In the genomic region with DNA sequence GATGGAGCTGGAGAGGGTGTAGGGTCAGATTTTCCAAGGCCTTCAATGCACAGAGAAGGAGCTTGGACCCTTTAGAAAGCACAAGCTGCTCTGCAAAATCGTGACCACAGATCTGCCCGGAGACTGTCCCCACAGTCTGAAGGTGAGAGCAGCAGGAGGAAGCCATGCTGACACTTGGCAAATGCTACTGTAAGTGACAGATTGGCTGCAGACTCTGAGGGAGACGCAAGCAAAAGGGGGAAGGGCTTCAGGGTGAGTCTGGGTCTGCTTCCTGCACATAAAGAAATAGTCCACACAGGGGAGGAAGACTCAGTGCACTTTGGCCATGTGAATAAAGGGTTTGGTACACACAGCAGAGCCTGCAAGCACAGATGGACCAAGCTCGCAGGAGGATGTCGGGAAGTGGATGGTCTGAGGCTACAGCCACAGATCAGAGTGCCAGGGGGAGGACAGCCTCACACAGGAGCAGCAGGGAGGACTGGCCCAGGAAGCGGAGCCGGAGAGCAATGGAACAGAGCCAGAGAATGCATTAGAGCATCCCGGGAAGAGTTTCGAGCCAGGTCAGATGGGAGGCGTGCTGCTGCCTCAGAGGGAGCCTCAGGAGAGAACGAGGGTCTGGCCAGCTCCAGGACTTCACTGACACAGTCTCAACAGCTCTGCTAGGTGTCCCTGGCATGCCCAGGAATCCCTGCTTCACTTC, we compare ENCODE assay signal across 8 mouse cellular contexts. TPM values are rescaled to one million over a fixed set of nuclear protein-coding genes. Genes with fewer than 3 reads are reported as not detected.
DNase-seq lines count a peak whose midpoint lies in the region; ATAC-seq and TF ChIP-seq lines count a peak whose summit lies in the region.

No protein-coding gene starts in this region.

- H3K79me2 ChIP-seq in macrophage (ENCODE audit: inconsistent target) = peaks cover 99% of the 10 kb centered on the region

- DNase-seq in forebrain, embryonic 11.5 days (ENCODE audit: low spot score) = no peak
- peak; percentile 70 for DNase-seq in gastrocnemius, adult 2 months
- no peak for DNase-seq in frontal cortex, postnatal 10 days (ENCODE audit: low spot score in 2 of 2)

- no peaks in the 10 kb centered on the region for H3K36me3 ChIP-seq in forebrain, embryonic 15.5 days
- H3K36me3 ChIP-seq in forebrain, embryonic 11.5 days (ENCODE audit: control insufficient read depth, insufficient read depth, low read length) = no peaks in the 10 kb centered on the region
- H3K36me3 ChIP-seq in intestine, embryonic 15.5 days = no peaks in the 10 kb centered on the region
- peaks cover 16% of the 10 kb centered on the region; the same call in 1 of the 2 replicates for H3K36me3 ChIP-seq in macrophage (ENCODE audit: inconsistent target)

- WGBS in forebrain, embryonic 15.5 days = 34% methylated on average over 11 of the region's 11 CpGs
- WGBS in forebrain, embryonic 11.5 days = 66% methylated on average over 11 of the region's 11 CpGs
- WGBS in intestine, embryonic 15.5 days = 20% methylated on average over 11 of the region's 11 CpGs
- 69% methylated on average over 11 of the region's 11 CpGs for WGBS in macrophage (ENCODE audit: missing documents)

- no peak overlapping the region for H3K9ac ChIP-seq in forebrain, embryonic 15.5 days (replicated peaks)
- no peak overlapping the region for H3K9ac ChIP-seq in forebrain, embryonic 11.5 days (ENCODE audit: low read length)
- no peak overlapping the region for H3K9ac ChIP-seq in intestine, embryonic 15.5 days

- peaks cover 22% of the 10 kb centered on the region for H3K4me1 ChIP-seq in forebrain, embryonic 15.5 days
- H3K4me1 ChIP-seq in forebrain, embryonic 11.5 days (replicated peaks; ENCODE audit: control insufficient read depth, insufficient read depth, low read length) = no peaks in the 10 kb centered on the region
- peaks cover 42% of the 10 kb centered on the region for H3K4me1 ChIP-seq in bone marrow macrophage, adult 2 months (ENCODE audit: control insufficient read depth, insufficient read depth, low read length)
- peaks cover 27% of the 10 kb centered on the region for H3K4me1 ChIP-seq in intestine, embryonic 15.5 days (replicated peaks)

- peak overlapping the region; percentile 58 for H3K27ac ChIP-seq in forebrain, embryonic 15.5 days (replicated peaks)
- no peak overlapping the region for H3K27ac ChIP-seq in forebrain, embryonic 11.5 days (ENCODE audit: low read depth, low read length)
- H3K27ac ChIP-seq in bone marrow macrophage, adult 2 months (ENCODE audit: insufficient read depth, low read depth, low read length) = peak overlapping the region; percentile 84; the same call in 1 of the 2 replicates
- H3K27ac ChIP-seq in gastrocnemius, adult 2 months = peak overlapping the region; percentile 56
- H3K27ac ChIP-seq in intestine, embryonic 15.5 days = peak overlapping the region; percentile 74
- peak overlapping the region; percentile 94 for H3K27ac ChIP-seq in macrophage

- H3K4me3 ChIP-seq in forebrain, embryonic 15.5 days = no peak overlapping the region
- no peak overlapping the region for H3K4me3 ChIP-seq in forebrain, embryonic 11.5 days (ENCODE audit: low read depth, low read length)
- H3K4me3 ChIP-seq in bone marrow macrophage, adult 2 months (ENCODE audit: insufficient read depth, low read length) = no peak overlapping the region
- peak overlapping the region; percentile 15; the same call in 1 of the 2 replicates for H3K4me3 ChIP-seq in gastrocnemius, adult 2 months
- no peak overlapping the region for H3K4me3 ChIP-seq in intestine, embryonic 15.5 days (replicated peaks)
- H3K4me3 ChIP-seq in macrophage (ENCODE audit: inconsistent target) = no peak overlapping the region

- H3K4me2 ChIP-seq in forebrain, embryonic 15.5 days (replicated peaks) = peak overlapping the region; percentile 15
- no peak overlapping the region for H3K4me2 ChIP-seq in forebrain, embryonic 11.5 days (ENCODE audit: low read depth, low read length, severe bottlenecking)
- H3K4me2 ChIP-seq in intestine, embryonic 15.5 days (replicated peaks) = peak overlapping the region; percentile 3; the same call in 1 of the 2 replicates

- no peaks in the 10 kb centered on the region for H3K27me3 ChIP-seq in forebrain, embryonic 15.5 days
- no peaks in the 10 kb centered on the region for H3K27me3 ChIP-seq in forebrain, embryonic 11.5 days (ENCODE audit: control insufficient read depth, insufficient read depth, low read length)
- no peaks in the 10 kb centered on the region for H3K27me3 ChIP-seq in intestine, embryonic 15.5 days (replicated peaks)

- no peaks in the 10 kb centered on the region for H3K9me3 ChIP-seq in forebrain, embryonic 15.5 days
- no peaks in the 10 kb centered on the region for H3K9me3 ChIP-seq in forebrain, embryonic 11.5 days (ENCODE audit: control insufficient read depth, low read length)
- H3K9me3 ChIP-seq in intestine, embryonic 15.5 days = no peaks in the 10 kb centered on the region

- no peak for TF ChIP-seq CTCF in bone marrow macrophage, adult 2 months (IDR thresholded peaks at IDR 0.05; ENCODE audit: low read depth, low read length)
- TF ChIP-seq CTCF in gastrocnemius, adult 2 months (IDR thresholded peaks at IDR 0.05) = no peak

- no peak for TF ChIP-seq POLR2A in bone marrow macrophage, adult 2 months (IDR thresholded peaks at IDR 0.05; ENCODE audit: borderline replicate concordance, low read depth, low read length)

- intact Hi-C loops in gastrocnemius, adult 2 months (cut with DNase I) = no loop called here

- peak; percentile 66; the same call in 1 of the 2 replicates for ATAC-seq in forebrain, embryonic 15.5 days (replicated peaks)
- no peak for ATAC-seq in forebrain, embryonic 11.5 days (replicated peaks; ENCODE audit: low FRiP score)
- ATAC-seq in intestine, embryonic 15.5 days = peak; percentile 74
- ATAC-seq in megakaryocyte-erythroid progenitor cell, adult 5-6 weeks (replicated peaks; ENCODE audit: low FRiP score, low TSS enrichment, poor library complexity, severe bottlenecking) = no peak

RNA-seq across cellular contexts. Expression of gene Fnbp1, which starts 35.0 kb away (rescaled TPM):
- 16.5 and 19.4 TPM in 2 replicates for polyA plus RNA-seq in forebrain, embryonic 15.5 days (2015; fragmentation: Nextera tagmentation; extraction: Ambion mirVana)
- 15.9 and 17.3 TPM in 2 replicates for polyA plus RNA-seq in forebrain, embryonic 11.5 days (2014; fragmentation: Nextera tagmentation; extraction: Ambion mirVana)
- polyA plus RNA-seq in bone marrow macrophage, adult 2 months (2012; ENCODE audit: insufficient read depth, insufficient read length, missing spikeins) = 255 and 258 TPM in 2 replicates
- total RNA-seq in gastrocnemius, adult 2 months (2021) = 10 to 100 TPM in 1 of 2 experiments, 1 to 10 TPM in 1; 7.9 to 13.2 TPM
- polyA plus RNA-seq in intestine, embryonic 15.5 days (2015; fragmentation: Nextera tagmentation; extraction: Ambion mirVana) = 22.7 and 27.3 TPM in 2 replicates
- 100 to 1,000 TPM; 230 to 652 (median 349) TPM for total RNA-seq in macrophage (2018; cell fraction: chromatin; rRNA removed)
- 10 to 100 TPM; 45.7 to 98.1 (median 65.6) TPM for total RNA-seq in macrophage (2018; cell fraction: cytosol; rRNA removed)
- total RNA-seq in macrophage (2018; cell fraction: nucleus; rRNA removed) = 100 to 1,000 TPM; 117 to 400 (median 216) TPM
- 77.2 to 118 TPM (median 110 TPM) in 3 replicates for polyA plus RNA-seq in macrophage (2018)
- total RNA-seq in megakaryocyte-erythroid progenitor cell, adult 5-6 weeks (2014; fragmentation: Nextera tagmentation) = 30.7 and 46.4 TPM in 2 replicates
- total RNA-seq in megakaryocyte-erythroid progenitor cell, adult 5-6 weeks (2017) = 16.0 and 36.4 TPM in 2 replicates

RNA-seq across cellular contexts. Expression of gene Gpr107, which starts 45.3 kb away (rescaled TPM):
- polyA plus RNA-seq in forebrain, embryonic 15.5 days (2015; fragmentation: Nextera tagmentation; extraction: Ambion mirVana) = 36.7 and 37.3 TPM in 2 replicates
- 30.7 and 32.2 TPM in 2 replicates for polyA plus RNA-seq in forebrain, embryonic 11.5 days (2014; fragmentation: Nextera tagmentation; extraction: Ambion mirVana)
- polyA plus RNA-seq in bone marrow macrophage, adult 2 months (2012; ENCODE audit: insufficient read depth, insufficient read length, missing spikeins) = 66.1 and 80.8 TPM in 2 replicates
- total RNA-seq in gastrocnemius, adult 2 months (2021) = 10 to 100 TPM; 24.5 to 29.0 TPM
- polyA plus RNA-seq in intestine, embryonic 15.5 days (2015; fragmentation: Nextera tagmentation; extraction: Ambion mirVana) = 30.0 and 31.1 TPM in 2 replicates
- 100 to 1,000 TPM; 139 to 319 (median 251) TPM for total RNA-seq in macrophage (2018; cell fraction: chromatin; rRNA removed)
- 10 to 100 TPM; 30.7 to 54.7 (median 44.4) TPM for total RNA-seq in macrophage (2018; cell fraction: cytosol; rRNA removed)
- total RNA-seq in macrophage (2018; cell fraction: nucleus; rRNA removed) = 100 to 1,000 TPM in 15 of 26 experiments, 10 to 100 TPM in 11; 80.4 to 185 (median 108) TPM
- 44.0 to 60.9 TPM (median 45.0 TPM) in 3 replicates for polyA plus RNA-seq in macrophage (2018)
- 19.6 and 30.4 TPM in 2 replicates for total RNA-seq in megakaryocyte-erythroid progenitor cell, adult 5-6 weeks (2014; fragmentation: Nextera tagmentation)
- total RNA-seq in megakaryocyte-erythroid progenitor cell, adult 5-6 weeks (2017) = 15.0 and 18.2 TPM in 2 replicates

Comparison
In these comparisons a context has a peak if more than half of its experiments do, and no peak if none do; other contexts are left out.
1. ATAC-seq: peak in forebrain, embryonic 15.5 days (single experiment) and intestine, embryonic 15.5 days (single experiment); none in forebrain, embryonic 11.5 days (single experiment) and megakaryocyte-erythroid progenitor cell, adult 5-6 weeks (single experiment).